Mouse (Mus musculus): ENCODE data around the gene Cd302.

GRCm38 (mm10) chr2:60285107-60285617, 874 bp upstream of the Cd302 start:
- no peak for TF ChIP-seq TCF12 (IDR thresholded peaks at IDR 0.05; ENCODE audit: insufficient read depth, poor library complexity, severe bottlenecking)
- TF ChIP-seq TCF3 (IDR thresholded peaks at IDR 0.05; ENCODE audit: insufficient read length, low read depth), result no peak
- TF ChIP-seq SRF (IDR thresholded peaks at IDR 0.05; ENCODE audit: control insufficient read depth, insufficient read length, low read depth), result no peak
- TF ChIP-seq POLR2A (IDR thresholded peaks at IDR 0.05; ENCODE audit: insufficient read length, low read depth), result no peak
- no peak for TF ChIP-seq MAX (IDR thresholded peaks at IDR 0.05; ENCODE audit: low read depth)
- no peak for TF ChIP-seq MYOG (IDR thresholded peaks at IDR 0.05; ENCODE audit: control insufficient read depth in 1 of 3, insufficient read depth in 1 of 3, insufficient read length in 2 of 3, low read depth in 2 of 3)
- no peak for TF ChIP-seq USF1 (IDR thresholded peaks at IDR 0.05; ENCODE audit: low read depth)
- no peak for TF ChIP-seq CEBPB (IDR thresholded peaks at IDR 0.05; ENCODE audit: insufficient read depth, poor library complexity, severe bottlenecking)
